Mouse (Mus musculus): ENCODE data around the gene Fxyd6. TPM values are rescaled to one million over a fixed set of nuclear protein-coding genes. Genes with fewer than 3 reads are reported as not detected.

Gene Fxyd6
- polyA plus RNA-seq, 1 experiment from 2014 or later, result 14.2 TPM

DNA sequence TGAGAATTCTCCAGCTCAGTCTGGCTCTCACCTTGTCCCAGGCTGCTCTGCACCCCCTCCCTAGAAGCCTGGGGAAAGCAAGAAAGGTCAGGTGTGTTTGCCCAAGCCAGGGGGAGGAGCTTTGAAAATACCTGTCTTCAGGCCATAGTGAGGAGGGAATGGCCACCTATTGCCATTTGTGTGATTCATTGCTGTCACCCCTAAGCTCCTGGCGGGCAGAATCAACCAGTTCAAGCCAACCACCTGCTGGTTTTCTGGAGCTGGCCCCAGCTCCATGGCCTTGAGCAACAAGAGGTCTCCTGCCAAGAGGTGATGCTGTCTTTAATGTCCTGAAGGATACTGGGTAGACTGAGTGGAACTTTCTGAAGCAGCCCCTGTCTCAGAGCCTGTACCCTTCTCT, 28.4 kb downstream of the Fxyd6 start:
- ATAC-seq (replicated peaks; ENCODE audit: low FRiP score) (no peak), DNase-seq (ENCODE audit: low spot score) (no peak)
- no peaks in the 10 kb centered on the region for H3K36me3 ChIP-seq (ENCODE audit: control insufficient read depth, insufficient read depth, low read length)
- H3K4me1 ChIP-seq (replicated peaks; ENCODE audit: control insufficient read depth, insufficient read depth, low read length), result no peaks in the 10 kb centered on the region
- H3K27me3 ChIP-seq (replicated peaks; ENCODE audit: control insufficient read depth, insufficient read depth, low read length), result peaks cover 8% of the 10 kb centered on the region
- H3K9ac ChIP-seq (ENCODE audit: low read depth, low read length), result no peak overlapping the region
- no peaks in the 10 kb centered on the region for H3K9me3 ChIP-seq (ENCODE audit: control insufficient read depth, low read length)
- 37% methylated on average over 1 of the region's 1 CpGs for WGBS
- H3K4me2 ChIP-seq, result no peak overlapping the region
- H3K27ac ChIP-seq (ENCODE audit: low read depth, low read length), result no peak overlapping the region
- H3K4me3 ChIP-seq (ENCODE audit: low read depth, low read length), result no peak overlapping the region

- no peak within 1 kb of the TSS for H3K9ac ChIP-seq (ENCODE audit: low read depth, low read length)
- ATAC-seq (replicated peaks; ENCODE audit: low FRiP score), result no peak
- H3K27me3 ChIP-seq (replicated peaks; ENCODE audit: control insufficient read depth, insufficient read depth, low read length), result peaks cover 8% of the 10 kb centered on the region
- 67% methylated on average over 4 of the region's 4 CpGs for WGBS
- no peaks in the 10 kb centered on the region for H3K4me1 ChIP-seq (replicated peaks; ENCODE audit: control insufficient read depth, insufficient read depth, low read length)
- H3K4me3 ChIP-seq (ENCODE audit: low read depth, low read length), result no peak within 1 kb of the TSS
- H3K4me2 ChIP-seq, result no peak within 1 kb of the TSS
- DNase-seq (ENCODE audit: low spot score), result no peak
- no peaks in the 10 kb centered on the region for H3K9me3 ChIP-seq (ENCODE audit: control insufficient read depth, low read length)
- no peaks in the 10 kb centered on the region for H3K36me3 ChIP-seq (ENCODE audit: control insufficient read depth, insufficient read depth, low read length)
- no peak within 1 kb of the TSS for H3K27ac ChIP-seq (ENCODE audit: low read depth, low read length)
These were observed 29.4 kb downstream of the Fxyd6 start, which contains the start of gene Fxyd2 for GRCm38 (mm10) chr9:45399434-45399833. TSS of gene Fxyd2 (plus strand) at chr9:45399669.

DNA sequence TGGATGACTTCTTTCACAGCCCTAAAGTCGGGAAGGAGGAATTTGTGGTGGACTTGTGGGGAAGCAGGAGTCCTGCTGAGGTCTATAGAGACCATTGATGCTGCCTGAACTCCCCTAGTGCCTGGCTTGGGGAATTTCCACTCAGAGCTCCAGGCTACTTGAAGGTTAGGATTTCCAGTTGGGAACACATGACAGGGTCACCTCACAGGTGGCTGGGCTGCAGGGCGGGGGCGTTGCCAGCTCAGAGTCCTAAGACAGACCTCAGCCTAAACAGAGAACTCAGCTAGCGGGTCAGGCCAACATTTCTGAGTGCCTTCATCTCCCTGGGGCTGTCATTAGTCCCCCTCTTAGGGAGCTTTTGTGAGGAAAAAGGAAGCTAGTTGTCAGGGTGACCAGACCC, 31.9 kb downstream of the Fxyd6 start:
- no peak overlapping the region for H3K4me2 ChIP-seq
- H3K27ac ChIP-seq (ENCODE audit: low read depth, low read length), result no peak overlapping the region
- H3K9ac ChIP-seq (ENCODE audit: low read depth, low read length), result no peak overlapping the region
- DNase-seq (ENCODE audit: low spot score) (no peak), ATAC-seq (replicated peaks; ENCODE audit: low FRiP score) (no peak)
- no peaks in the 10 kb centered on the region for H3K9me3 ChIP-seq (ENCODE audit: control insufficient read depth, low read length)
- H3K4me3 ChIP-seq (ENCODE audit: low read depth, low read length), result no peak overlapping the region
- WGBS, result 45% methylated on average over 4 of the region's 4 CpGs
- H3K36me3 ChIP-seq (ENCODE audit: control insufficient read depth, insufficient read depth, low read length), result no peaks in the 10 kb centered on the region
- H3K4me1 ChIP-seq (replicated peaks; ENCODE audit: control insufficient read depth, insufficient read depth, low read length), result no peaks in the 10 kb centered on the region
- H3K27me3 ChIP-seq (replicated peaks; ENCODE audit: control insufficient read depth, insufficient read depth, low read length), result peaks cover 8% of the 10 kb centered on the region

GRCm38 (mm10) chr9:45402957-45403356, 33.0 kb downstream of the Fxyd6 start:
- Histone ChIP-seq H3K4me2 (no peak overlapping the region), H3K36me3 (ENCODE audit: control insufficient read depth, insufficient read depth, low read length) (no peaks in the 10 kb centered on the region), H3K9me3 (ENCODE audit: control insufficient read depth, low read length) (no peaks in the 10 kb centered on the region), H3K4me1 (replicated peaks; ENCODE audit: control insufficient read depth, insufficient read depth, low read length) (no peaks in the 10 kb centered on the region), H3K9ac (ENCODE audit: low read depth, low read length) (no peak overlapping the region), H3K27ac (ENCODE audit: low read depth, low read length) (no peak overlapping the region), H3K27me3 (replicated peaks; ENCODE audit: control insufficient read depth, insufficient read depth, low read length) (peaks cover 8% of the 10 kb centered on the region), H3K4me3 (ENCODE audit: low read depth, low read length) (no peak overlapping the region)
- ATAC-seq (replicated peaks; ENCODE audit: low FRiP score) (no peak), DNase-seq (ENCODE audit: low spot score) (no peak)
- 29% methylated on average over 2 of the region's 2 CpGs for WGBS

- Histone ChIP-seq H3K4me3 (ENCODE audit: low read depth, low read length) (no peak overlapping the region), H3K27ac (ENCODE audit: low read depth, low read length) (no peak overlapping the region), H3K9ac (ENCODE audit: low read depth, low read length) (no peak overlapping the region), H3K9me3 (ENCODE audit: control insufficient read depth, low read length) (no peaks in the 10 kb centered on the region), H3K4me2 (no peak overlapping the region), H3K27me3 (replicated peaks; ENCODE audit: control insufficient read depth, insufficient read depth, low read length) (peaks cover 8% of the 10 kb centered on the region), H3K4me1 (replicated peaks; ENCODE audit: control insufficient read depth, insufficient read depth, low read length) (no peaks in the 10 kb centered on the region), H3K36me3 (ENCODE audit: control insufficient read depth, insufficient read depth, low read length) (no peaks in the 10 kb centered on the region)
- ATAC-seq (replicated peaks; ENCODE audit: low FRiP score) (no peak), DNase-seq (ENCODE audit: low spot score) (no peak)
- 46% methylated on average over 5 of the region's 5 CpGs for WGBS
These were observed 35.7 kb downstream of the Fxyd6 start for GRCm38 (mm10) chr9:45405694-45406093.

DNA sequence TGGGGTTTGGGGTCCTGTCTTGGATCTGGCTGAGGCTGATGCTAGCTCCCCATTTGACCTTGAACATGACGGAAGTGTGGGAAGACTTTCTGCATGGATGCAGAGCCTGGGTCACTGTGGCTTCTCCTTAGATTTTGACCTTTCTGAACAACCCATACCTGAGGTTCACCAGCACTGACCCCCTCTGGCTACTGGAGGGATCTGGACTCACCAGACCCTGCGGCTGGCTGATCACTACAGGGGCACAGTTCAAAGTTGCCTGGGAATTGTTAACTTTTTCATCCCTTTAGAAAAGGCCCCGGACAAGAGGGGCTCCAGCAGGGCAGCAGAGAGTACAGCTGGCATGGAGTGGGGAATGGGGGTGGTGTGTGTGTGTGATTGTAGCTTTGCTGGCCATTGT, 36.8 kb downstream of the Fxyd6 start:
- Histone ChIP-seq H3K27me3 (replicated peaks; ENCODE audit: control insufficient read depth, insufficient read depth, low read length) (peaks cover 10% of the 10 kb centered on the region), H3K4me2 (no peak overlapping the region), H3K9me3 (ENCODE audit: control insufficient read depth, low read length) (no peaks in the 10 kb centered on the region), H3K9ac (ENCODE audit: low read depth, low read length) (no peak overlapping the region), H3K4me3 (ENCODE audit: low read depth, low read length) (no peak overlapping the region), H3K27ac (ENCODE audit: low read depth, low read length) (no peak overlapping the region), H3K36me3 (ENCODE audit: control insufficient read depth, insufficient read depth, low read length) (no peaks in the 10 kb centered on the region), H3K4me1 (replicated peaks; ENCODE audit: control insufficient read depth, insufficient read depth, low read length) (no peaks in the 10 kb centered on the region)
- ATAC-seq (replicated peaks; ENCODE audit: low FRiP score) (no peak), DNase-seq (ENCODE audit: low spot score) (no peak)
- WGBS, result 80% methylated on average over 3 of the region's 3 CpGs

DNA sequence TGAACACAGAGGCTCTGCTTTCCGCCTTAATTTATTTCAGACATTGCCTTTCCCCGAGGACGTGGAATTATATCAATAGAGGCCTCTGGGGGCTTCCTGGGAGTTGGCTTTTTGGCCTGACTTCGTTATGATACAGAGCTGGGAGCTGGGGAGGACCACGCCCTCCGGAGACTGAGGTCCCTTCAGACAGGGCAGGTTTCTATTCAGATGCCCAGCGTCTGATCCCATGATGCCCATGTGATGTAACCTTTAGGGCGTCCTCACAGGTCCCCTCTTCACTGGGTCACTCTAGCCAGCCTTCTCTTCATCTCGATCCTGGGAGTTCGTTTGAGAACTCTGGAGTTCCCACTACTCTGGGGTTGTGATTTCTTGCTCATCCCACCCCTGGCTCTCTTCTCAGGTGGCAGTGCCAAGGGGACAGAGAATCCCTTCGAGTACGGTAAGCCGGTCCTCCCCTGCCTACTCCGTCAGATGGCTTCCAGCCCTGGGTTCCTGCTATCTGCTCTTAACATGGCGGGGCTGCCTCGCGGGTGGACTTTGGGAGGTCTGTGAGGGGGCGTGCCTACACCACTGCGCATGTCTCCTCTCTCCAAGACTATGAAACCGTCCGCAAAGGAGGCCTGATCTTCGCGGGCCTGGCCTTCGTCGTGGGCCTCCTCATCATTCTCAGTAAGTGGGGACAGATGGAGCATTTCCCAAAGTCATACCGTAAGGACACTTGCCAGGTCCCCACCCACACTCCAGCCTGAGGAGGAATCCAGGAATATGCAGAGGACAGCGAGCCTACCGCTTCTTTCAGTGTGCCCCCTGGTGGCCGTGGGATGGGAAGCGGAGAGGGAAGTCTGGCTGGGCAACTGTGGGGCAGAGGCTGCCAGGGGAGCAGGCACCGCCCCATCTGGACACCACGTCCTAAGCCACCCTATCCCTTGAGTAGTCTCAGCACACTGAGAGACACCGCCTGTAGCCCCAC, 38.0 kb downstream of the Fxyd6 start:
- Histone ChIP-seq H3K4me3 (ENCODE audit: low read depth, low read length) (no peak overlapping the region), H3K27me3 (replicated peaks; ENCODE audit: control insufficient read depth, insufficient read depth, low read length) (peaks cover 5% of the 10 kb centered on the region), H3K36me3 (ENCODE audit: control insufficient read depth, insufficient read depth, low read length) (no peaks in the 10 kb centered on the region), H3K27ac (ENCODE audit: low read depth, low read length) (no peak overlapping the region), H3K4me2 (peak overlapping the region; percentile 51), H3K9me3 (ENCODE audit: control insufficient read depth, low read length) (no peaks in the 10 kb centered on the region), H3K4me1 (replicated peaks; ENCODE audit: control insufficient read depth, insufficient read depth, low read length) (no peaks in the 10 kb centered on the region), H3K9ac (ENCODE audit: low read depth, low read length) (no peak overlapping the region)
- ATAC-seq (replicated peaks; ENCODE audit: low FRiP score) (no peak), DNase-seq (ENCODE audit: low spot score) (peak; percentile 66)
- 36% methylated on average over 33 of the region's 33 CpGs for WGBS

- 70% methylated on average over 5 of the region's 5 CpGs for WGBS
- DNase-seq (ENCODE audit: low spot score) (no peak), ATAC-seq (replicated peaks; ENCODE audit: low FRiP score) (no peak)
- no peaks in the 10 kb centered on the region for H3K4me1 ChIP-seq (replicated peaks; ENCODE audit: control insufficient read depth, insufficient read depth, low read length)
- no peak overlapping the region for H3K9ac ChIP-seq (ENCODE audit: low read depth, low read length)
- H3K4me2 ChIP-seq, result no peak overlapping the region
- H3K27me3 ChIP-seq (replicated peaks; ENCODE audit: control insufficient read depth, insufficient read depth, low read length), result peaks cover 4% of the 10 kb centered on the region; the same call in 1 of the 2 replicates
- H3K4me3 ChIP-seq (ENCODE audit: low read depth, low read length), result no peak overlapping the region
- no peak overlapping the region for H3K27ac ChIP-seq (ENCODE audit: low read depth, low read length)
- H3K36me3 ChIP-seq (ENCODE audit: control insufficient read depth, insufficient read depth, low read length), result no peaks in the 10 kb centered on the region
- no peaks in the 10 kb centered on the region for H3K9me3 ChIP-seq (ENCODE audit: control insufficient read depth, low read length)
These were observed 40.2 kb downstream of the Fxyd6 start for GRCm38 (mm10) chr9:45410193-45410592.

DNA sequence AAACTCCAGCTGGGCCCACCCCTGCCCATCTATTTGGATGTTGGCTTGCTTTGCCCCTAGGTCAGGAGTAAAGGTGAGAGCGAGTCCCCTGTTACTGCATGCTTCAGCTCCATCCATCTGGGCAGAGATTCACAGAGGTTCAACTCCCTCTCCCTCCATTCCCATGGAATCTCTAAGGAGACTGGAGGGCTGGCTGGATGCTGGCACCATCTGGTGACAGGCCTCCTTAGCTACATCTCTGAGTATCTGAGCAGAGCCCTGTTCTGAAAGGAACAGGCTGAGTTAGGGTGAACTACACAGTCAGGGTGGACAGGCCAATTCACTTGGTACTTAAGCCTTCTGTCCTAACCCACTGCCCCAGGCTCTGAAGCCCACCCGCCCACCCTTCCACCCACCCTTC, 40.6 kb downstream of the Fxyd6 start:
- Histone ChIP-seq H3K27ac (ENCODE audit: low read depth, low read length) (no peak overlapping the region), H3K27me3 (replicated peaks; ENCODE audit: control insufficient read depth, insufficient read depth, low read length) (peaks cover 4% of the 10 kb centered on the region; the same call in 1 of the 2 replicates), H3K36me3 (ENCODE audit: control insufficient read depth, insufficient read depth, low read length) (no peaks in the 10 kb centered on the region), H3K9ac (ENCODE audit: low read depth, low read length) (no peak overlapping the region), H3K9me3 (ENCODE audit: control insufficient read depth, low read length) (no peaks in the 10 kb centered on the region), H3K4me1 (replicated peaks; ENCODE audit: control insufficient read depth, insufficient read depth, low read length) (no peaks in the 10 kb centered on the region), H3K4me3 (ENCODE audit: low read depth, low read length) (no peak overlapping the region), H3K4me2 (no peak overlapping the region)
- WGBS, result 85% methylated on average over 2 of the region's 2 CpGs
- ATAC-seq (replicated peaks; ENCODE audit: low FRiP score) (no peak), DNase-seq (ENCODE audit: low spot score) (no peak)
